Mouse (Mus musculus): Measurements from ENCODE around the gene Zxdb. TPM values are rescaled to one million over a fixed set of nuclear protein-coding genes. Genes with fewer than 3 reads are reported as not detected.
"Not testable (repeated sequence)": the region's sequence is repeated elsewhere in the genome, so short reads cannot be mapped to it uniquely, and the experiment has no call there.

Gene Zxdb
- 0.62 and 0.64 TPM in 2 replicates for polyA plus RNA-seq (2016; fragmentation: Nextera tagmentation; extraction: Ambion mirVana)

GRCm38 (mm10) chrX:94724192-94724971 is at the start of gene Zxdb:
TSS of gene Zxdb (plus strand) at chrX:94724569.
- not testable (repeated sequence) for H3K9me3 ChIP-seq; H3K4me3 ChIP-seq; H3K36me3 ChIP-seq; H3K27me3 ChIP-seq (ENCODE audit: insufficient read depth, poor library complexity, severe bottlenecking); H3K27ac ChIP-seq; DNase-seq (ENCODE audit: low spot score); H3K4me1 ChIP-seq
- no CpG with 5 or more reads among the region's 60 CpGs for WGBS

GRCm38 (mm10) chrX:94674977-94675376 is 49.4 kb upstream of the Zxdb start:
- Histone ChIP-seq H3K9me3 (no peaks in the 10 kb centered on the region), H3K36me3 (no peaks in the 10 kb centered on the region), H3K4me1 (no peaks in the 10 kb centered on the region), H3K4me3 (no peak overlapping the region), H3K27me3 (ENCODE audit: insufficient read depth, poor library complexity, severe bottlenecking) (0 out of 2 replicates have a peak, but pooled peaks cover 6% of the 10 kb centered on the region), H3K27ac (no peak overlapping the region)
- no peak for DNase-seq (ENCODE audit: low spot score)
- WGBS = 37% methylated on average over 4 of the region's 4 CpGs

GRCm38 (mm10) chrX:94681581-94681980 is 42.8 kb upstream of the Zxdb start:
- not testable (repeated sequence) for H3K4me3 ChIP-seq; H3K27ac ChIP-seq; H3K36me3 ChIP-seq; H3K9me3 ChIP-seq; H3K4me1 ChIP-seq; H3K27me3 ChIP-seq (ENCODE audit: insufficient read depth, poor library complexity, severe bottlenecking); DNase-seq (ENCODE audit: low spot score)
- WGBS = no CpG with 5 or more reads among the region's 2 CpGs

- 85% methylated on average over 5 of the region's 5 CpGs for WGBS
- not testable (repeated sequence) for H3K4me1 ChIP-seq; H3K27me3 ChIP-seq (ENCODE audit: insufficient read depth, poor library complexity, severe bottlenecking); H3K9me3 ChIP-seq; DNase-seq (ENCODE audit: low spot score); H3K4me3 ChIP-seq; H3K36me3 ChIP-seq; H3K27ac ChIP-seq
These were observed 34.8 kb upstream of the Zxdb start for GRCm38 (mm10) chrX:94689593-94689992.

GRCm38 (mm10) chrX:94706676-94707075 is 17.7 kb upstream of the Zxdb start:
- not testable (repeated sequence) for DNase-seq (ENCODE audit: low spot score); H3K27me3 ChIP-seq (ENCODE audit: insufficient read depth, poor library complexity, severe bottlenecking); H3K27ac ChIP-seq; H3K4me1 ChIP-seq; H3K36me3 ChIP-seq; H3K4me3 ChIP-seq; H3K9me3 ChIP-seq
- WGBS = 70% methylated on average over 7 of the region's 7 CpGs

GRCm38 (mm10) chrX:94709752-94710151 is 14.6 kb upstream of the Zxdb start:
- DNase-seq (ENCODE audit: low spot score); H3K27me3 ChIP-seq (ENCODE audit: insufficient read depth, poor library complexity, severe bottlenecking); H3K9me3 ChIP-seq; H3K4me3 ChIP-seq; H3K27ac ChIP-seq; H3K4me1 ChIP-seq; H3K36me3 ChIP-seq: not testable (repeated sequence)
- no CpG with 5 or more reads among the region's 3 CpGs for WGBS

GRCm38 (mm10) chrX:94724972-94725569 is 702 bp downstream of the Zxdb start:
- 44% methylated on average over 34 of the region's 102 CpGs for WGBS
- H3K4me3 ChIP-seq = not testable (repeated sequence)

GRCm38 (mm10) chrX:94725627-94726083 is 1.3 kb downstream of the Zxdb start:
- H3K27me3 ChIP-seq (ENCODE audit: insufficient read depth, poor library complexity, severe bottlenecking); DNase-seq (ENCODE audit: low spot score); H3K27ac ChIP-seq; H3K4me1 ChIP-seq; H3K9me3 ChIP-seq; H3K36me3 ChIP-seq; H3K4me3 ChIP-seq: not testable (repeated sequence)
- WGBS = no CpG with 5 or more reads among the region's 41 CpGs

More at GRCm38 (mm10) chrX:94724972-94725569, 702 bp downstream of the Zxdb start:
- H3K27me3 ChIP-seq (ENCODE audit: insufficient read depth, poor library complexity, severe bottlenecking); H3K27ac ChIP-seq; H3K4me1 ChIP-seq; H3K36me3 ChIP-seq; DNase-seq (ENCODE audit: low spot score); H3K9me3 ChIP-seq: not testable (repeated sequence)

- DNase-seq (ENCODE audit: low spot score) = no peak
- no peaks in the 10 kb centered on the region for H3K4me1 ChIP-seq
- peaks cover 2% of the 10 kb centered on the region; the same call in 1 of the 2 replicates for H3K36me3 ChIP-seq
- no peaks in the 10 kb centered on the region for H3K9me3 ChIP-seq
- H3K27me3 ChIP-seq (ENCODE audit: insufficient read depth, poor library complexity, severe bottlenecking) = no peaks in the 10 kb centered on the region
- no peak overlapping the region for H3K4me3 ChIP-seq
- no peak overlapping the region for H3K27ac ChIP-seq
These were observed 7.2 kb downstream of the Zxdb start for GRCm38 (mm10) chrX:94731596-94731995.

- no peak overlapping the region for H3K4me3 ChIP-seq
- H3K9me3 ChIP-seq = no peaks in the 10 kb centered on the region
- no peak for DNase-seq (ENCODE audit: low spot score)
- H3K27ac ChIP-seq = no peak overlapping the region
- no peaks in the 10 kb centered on the region for H3K36me3 ChIP-seq
- no peaks in the 10 kb centered on the region for H3K4me1 ChIP-seq
- 68% methylated on average over 5 of the region's 5 CpGs for WGBS
- H3K27me3 ChIP-seq (ENCODE audit: insufficient read depth, poor library complexity, severe bottlenecking) = no peaks in the 10 kb centered on the region
These were observed 29.4 kb downstream of the Zxdb start for GRCm38 (mm10) chrX:94753733-94754132.

- Histone ChIP-seq H3K36me3 (no peaks in the 10 kb centered on the region), H3K9me3 (no peaks in the 10 kb centered on the region), H3K27me3 (ENCODE audit: insufficient read depth, poor library complexity, severe bottlenecking) (no peaks in the 10 kb centered on the region), H3K4me3 (no peak overlapping the region), H3K4me1 (no peaks in the 10 kb centered on the region), H3K27ac (no peak overlapping the region)
- no peak for DNase-seq (ENCODE audit: low spot score)
- 65% methylated on average over 1 of the region's 1 CpGs for WGBS
These were observed 35.6 kb downstream of the Zxdb start for GRCm38 (mm10) chrX:94759959-94760358.

GRCm38 (mm10) chrX:94773876-94774275 is 49.5 kb downstream of the Zxdb start:
- H3K27ac ChIP-seq = no peak overlapping the region
- H3K9me3 ChIP-seq = no peaks in the 10 kb centered on the region
- no peaks in the 10 kb centered on the region for H3K36me3 ChIP-seq
- WGBS = 91% methylated on average over 34 of the region's 34 CpGs
- H3K4me3 ChIP-seq = no peak overlapping the region
- DNase-seq (ENCODE audit: low spot score) = no peak
- no peaks in the 10 kb centered on the region for H3K27me3 ChIP-seq (ENCODE audit: insufficient read depth, poor library complexity, severe bottlenecking)
- H3K4me1 ChIP-seq = no peaks in the 10 kb centered on the region

Data from heart, embryonic 10.5 days (tissue).